Mouse (Mus musculus) embryonic fibroblast, embryonic 13.5 days (primary cell): ENCODE results near the gene Nt5c1a.

Experiments
- CTCF ChIP-seq: IDR thresholded peaks from 2 replicates; pipeline ENCODE4 v1.5.1; 2011; ENCODE audit warnings: mild to moderate bottlenecking, control low read depth, low read length, moderate library complexity, borderline replicate concordance; ENCODE audit not compliant: insufficient read depth
- POLR2A ChIP-seq: IDR thresholded peaks from 2 replicates; pipeline ENCODE4 v1.6.1; 2011; ENCODE audit warnings: low read depth, mild to moderate bottlenecking, control low read depth, low read length, moderate library complexity

DNA sequence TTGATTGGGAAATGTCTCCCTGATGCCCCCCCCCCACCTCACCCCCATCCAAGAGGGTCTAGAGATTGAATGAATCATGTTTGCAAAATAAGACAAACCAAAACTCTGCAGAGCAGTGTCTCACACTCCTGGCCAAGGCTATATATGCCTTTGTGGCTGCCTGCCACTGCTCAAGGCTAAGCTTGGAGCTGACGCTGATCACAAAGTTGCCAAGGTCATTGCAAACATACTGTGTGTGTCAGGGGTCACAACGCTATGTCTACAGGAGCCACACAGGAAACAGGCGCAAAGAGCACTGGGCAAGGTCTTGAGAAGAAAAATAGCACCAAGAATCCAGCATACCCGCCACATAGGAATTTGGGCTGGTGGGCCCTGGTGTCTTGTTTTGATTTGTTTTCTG is 19.3 kb downstream of the Nt5c1a start:
- no peak for TF ChIP-seq CTCF
- no peak for TF ChIP-seq POLR2A
